Mouse (Mus musculus): ENCODE measurements at regions not wholly inside any gene's neighbourhood (a gene's known extent, or its start where the extent isn't known, plus 50 kb on each side); places are given as distances from the start of the nearest gene placed in this dataset.

DNA sequence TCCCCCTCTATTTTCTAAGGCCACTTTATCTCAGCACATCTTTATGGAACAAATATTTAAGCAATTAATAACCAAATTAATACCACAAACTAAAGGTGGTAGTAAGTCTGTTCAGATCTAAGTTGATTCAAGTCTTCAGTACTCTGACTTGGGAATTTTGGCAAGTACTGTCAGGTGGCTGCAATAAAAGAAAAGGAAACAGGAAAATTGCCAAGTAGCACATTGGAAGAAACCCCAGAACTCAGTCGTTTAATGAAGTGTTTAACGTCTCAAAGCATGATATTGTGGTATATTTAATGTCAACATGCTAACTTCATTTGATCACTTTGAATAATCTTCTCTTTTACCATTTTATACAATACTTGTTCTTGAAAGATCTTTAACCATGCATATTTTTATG, 142.2 kb downstream of the Gm11146 start:
- no peaks in the 10 kb centered on the region for H3K4me1 ChIP-seq (ENCODE audit: control insufficient read depth, insufficient read depth, low read length)
- H3K27ac ChIP-seq (ENCODE audit: insufficient read depth, low read length): no peak overlapping the region
- DNase-seq: no peak
- TF ChIP-seq POLR2A (IDR thresholded peaks at IDR 0.05; ENCODE audit: borderline replicate concordance, insufficient read depth, low read length) (no peak), CTCF (IDR thresholded peaks at IDR 0.05; ENCODE audit: borderline replicate concordance, insufficient read depth, low read depth, low read length) (no peak)
- no peak overlapping the region for H3K4me3 ChIP-seq (replicated peaks; ENCODE audit: insufficient read depth, low read depth, low read length)
- H3K27me3 ChIP-seq (ENCODE audit: control insufficient read depth, insufficient read depth, low read length): no peaks in the 10 kb centered on the region
- WGBS: 14% methylated on average over 2 of the region's 2 CpGs

DNA sequence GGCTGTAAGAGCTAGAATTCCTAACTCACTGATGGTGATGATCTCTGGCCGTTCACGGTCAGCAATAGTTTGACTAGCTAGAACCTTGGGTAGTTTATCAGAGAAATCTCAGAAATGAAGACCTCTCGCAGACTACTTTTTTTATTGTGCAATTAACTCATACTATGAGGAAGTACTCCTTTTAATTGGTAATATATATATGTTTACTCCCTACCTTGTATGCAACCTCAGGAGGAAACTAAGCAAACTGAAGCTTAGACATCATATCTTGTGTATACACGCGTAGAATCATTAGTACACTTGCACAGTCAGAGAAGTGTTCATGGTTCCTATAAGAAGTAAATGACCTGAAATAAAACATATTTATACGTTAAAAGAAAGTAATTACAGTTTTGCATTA, 157.2 kb downstream of the Gm11146 start:
- DNase-seq: no peak
- TF ChIP-seq CTCF (IDR thresholded peaks at IDR 0.05; ENCODE audit: borderline replicate concordance, insufficient read depth, low read depth, low read length) (no peak), POLR2A (IDR thresholded peaks at IDR 0.05; ENCODE audit: borderline replicate concordance, insufficient read depth, low read length) (no peak)
- H3K27me3 ChIP-seq (ENCODE audit: control insufficient read depth, insufficient read depth, low read length): no peaks in the 10 kb centered on the region
- no peak overlapping the region for H3K27ac ChIP-seq (ENCODE audit: insufficient read depth, low read length)
- peaks cover 3% of the 10 kb centered on the region; the same call in 1 of the 2 replicates for H3K4me1 ChIP-seq (ENCODE audit: control insufficient read depth, insufficient read depth, low read length)
- no peak overlapping the region for H3K4me3 ChIP-seq (replicated peaks; ENCODE audit: insufficient read depth, low read depth, low read length)
- 96% methylated on average over 6 of the region's 6 CpGs for whole genome bisulfite sequencing

DNA sequence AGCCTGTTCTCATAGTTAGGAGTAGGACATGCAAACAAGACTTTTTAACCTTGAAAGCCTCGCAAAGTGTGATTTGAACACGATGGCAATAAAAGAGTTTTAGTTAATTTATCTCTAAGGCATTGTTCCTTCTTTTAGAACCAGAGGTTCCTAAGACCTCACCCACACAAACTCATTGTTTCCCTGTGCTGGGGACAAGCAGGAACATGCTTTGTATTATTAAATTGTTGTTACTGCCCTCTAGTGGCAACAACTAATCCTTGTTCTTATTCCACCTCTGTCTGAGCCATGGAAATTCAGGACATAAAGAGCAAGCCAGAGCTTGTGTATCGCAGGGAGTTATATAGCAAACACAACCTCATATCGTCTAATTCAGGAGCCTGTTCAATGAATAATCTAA, 157.9 kb downstream of the Gm11146 start:
- no peak; the same call in 1 of the 2 replicates for TF ChIP-seq CTCF (IDR thresholded peaks at IDR 0.05; ENCODE audit: borderline replicate concordance, insufficient read depth, low read depth, low read length)
- whole genome bisulfite sequencing: 33% methylated on average over 4 of the region's 4 CpGs
- DNase-seq: peak; percentile 21 to 67
- Histone ChIP-seq H3K4me3 (replicated peaks; ENCODE audit: insufficient read depth, low read depth, low read length) (no peak overlapping the region), H3K27ac (ENCODE audit: insufficient read depth, low read length) (no peak overlapping the region), H3K4me1 (ENCODE audit: control insufficient read depth, insufficient read depth, low read length) (peaks cover 3% of the 10 kb centered on the region; the same call in 1 of the 2 replicates), H3K27me3 (ENCODE audit: control insufficient read depth, insufficient read depth, low read length) (no peaks in the 10 kb centered on the region)

- DNase-seq: no peak
- Histone ChIP-seq H3K4me1 (ENCODE audit: control insufficient read depth, insufficient read depth, low read length) (peaks cover 3% of the 10 kb centered on the region; the same call in 1 of the 2 replicates), H3K27me3 (ENCODE audit: control insufficient read depth, insufficient read depth, low read length) (no peaks in the 10 kb centered on the region), H3K27ac (ENCODE audit: insufficient read depth, low read length) (no peak overlapping the region), H3K4me3 (replicated peaks; ENCODE audit: insufficient read depth, low read depth, low read length) (no peak overlapping the region)
- no peak for TF ChIP-seq CTCF (IDR thresholded peaks at IDR 0.05; ENCODE audit: borderline replicate concordance, insufficient read depth, low read depth, low read length)
- no peak for TF ChIP-seq POLR2A (IDR thresholded peaks at IDR 0.05; ENCODE audit: borderline replicate concordance, insufficient read depth, low read length)
- 95% methylated on average over 5 of the region's 5 CpGs for WGBS
Measured at GRCm38 (mm10) chr16:77443318-77443717, 158.6 kb downstream of the Gm11146 start.

DNA sequence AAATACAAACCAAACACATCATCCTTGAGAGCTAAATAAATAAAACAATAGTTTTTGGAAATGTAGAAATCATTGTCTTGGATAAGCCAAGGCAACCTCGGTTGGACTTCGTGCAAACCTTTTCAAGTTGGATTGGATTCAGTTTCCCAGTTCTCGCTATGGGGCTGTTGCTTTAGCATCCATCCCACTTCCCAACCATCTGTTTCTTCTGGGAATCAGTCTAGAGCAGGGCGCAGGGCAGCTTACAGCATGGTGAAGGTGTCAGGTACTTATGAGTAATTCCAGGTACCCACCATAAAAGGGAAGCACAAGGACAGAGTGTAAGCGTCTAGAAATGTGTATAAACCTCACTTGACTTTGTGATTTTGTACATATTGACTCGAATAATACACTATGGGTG, 159.0 kb downstream of the Gm11146 start:
- no peaks in the 10 kb centered on the region for H3K27me3 ChIP-seq (ENCODE audit: control insufficient read depth, insufficient read depth, low read length)
- DNase-seq: peak in 1 of 2 experiments; percentile 50
- no peak overlapping the region for H3K27ac ChIP-seq (ENCODE audit: insufficient read depth, low read length)
- peaks cover 3% of the 10 kb centered on the region; the same call in 1 of the 2 replicates for H3K4me1 ChIP-seq (ENCODE audit: control insufficient read depth, insufficient read depth, low read length)
- 53% methylated on average over 6 of the region's 6 CpGs for WGBS
- no peak overlapping the region for H3K4me3 ChIP-seq (replicated peaks; ENCODE audit: insufficient read depth, low read depth, low read length)
- TF ChIP-seq POLR2A (IDR thresholded peaks at IDR 0.05; ENCODE audit: borderline replicate concordance, insufficient read depth, low read length) (no peak), CTCF (IDR thresholded peaks at IDR 0.05; ENCODE audit: borderline replicate concordance, insufficient read depth, low read depth, low read length) (no peak)

- Histone ChIP-seq H3K4me3 (replicated peaks; ENCODE audit: insufficient read depth, low read depth, low read length) (no peak overlapping the region), H3K27me3 (ENCODE audit: control insufficient read depth, insufficient read depth, low read length) (no peaks in the 10 kb centered on the region), H3K4me1 (ENCODE audit: control insufficient read depth, insufficient read depth, low read length) (no peaks in the 10 kb centered on the region), H3K27ac (ENCODE audit: insufficient read depth, low read length) (no peak overlapping the region)
- TF ChIP-seq CTCF (IDR thresholded peaks at IDR 0.05; ENCODE audit: borderline replicate concordance, insufficient read depth, low read depth, low read length): no peak
- TF ChIP-seq POLR2A (IDR thresholded peaks at IDR 0.05; ENCODE audit: borderline replicate concordance, insufficient read depth, low read length): no peak
- 71% methylated on average over 4 of the region's 4 CpGs for WGBS
- DNase-seq: no peak
Measured at GRCm38 (mm10) chr16:77431345-77431744, 170.5 kb downstream of the Gm11146 start.

- no peaks in the 10 kb centered on the region for H3K27me3 ChIP-seq (ENCODE audit: control insufficient read depth, insufficient read depth, low read length)
- WGBS: 56% methylated on average over 12 of the region's 12 CpGs
- H3K4me1 ChIP-seq (ENCODE audit: control insufficient read depth, insufficient read depth, low read length): no peaks in the 10 kb centered on the region; the same call in 1 of the 2 replicates
- H3K27ac ChIP-seq (ENCODE audit: insufficient read depth, low read length): peak overlapping the region; percentile 46; the same call in 1 of the 2 replicates
- no peak overlapping the region for H3K4me3 ChIP-seq (replicated peaks; ENCODE audit: insufficient read depth, low read depth, low read length)
- DNase-seq: no peak
- TF ChIP-seq CTCF (IDR thresholded peaks at IDR 0.05; ENCODE audit: borderline replicate concordance, insufficient read depth, low read depth, low read length): no peak
- TF ChIP-seq POLR2A (IDR thresholded peaks at IDR 0.05; ENCODE audit: borderline replicate concordance, insufficient read depth, low read length): no peak
Measured at GRCm38 (mm10) chr16:77422385-77423363, 179.2 kb downstream of the Gm11146 start.

DNA sequence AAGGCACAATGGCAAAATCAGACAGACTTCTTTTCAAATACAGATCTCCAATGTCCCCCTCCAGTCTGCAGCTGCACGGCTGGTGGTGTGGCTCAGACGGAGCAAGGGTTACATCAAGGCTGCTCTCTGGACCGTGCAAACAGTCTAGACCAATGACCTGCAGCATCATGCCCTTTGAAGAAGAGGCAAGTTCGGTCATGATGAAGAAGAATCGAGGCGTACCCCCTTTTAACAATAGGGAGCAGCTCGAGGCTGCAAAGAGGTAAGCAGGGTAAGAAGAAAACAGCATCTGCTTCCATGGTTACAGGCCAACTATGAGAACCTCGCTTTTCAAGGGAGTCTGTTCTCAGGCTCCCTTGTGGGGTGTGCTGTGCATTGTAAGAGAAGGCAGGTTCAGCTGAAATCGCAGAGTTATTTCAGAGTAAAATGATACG, 180.3 kb downstream of the Gm11146 start:
- Histone ChIP-seq H3K4me1 (ENCODE audit: control insufficient read depth, insufficient read depth, low read length) (no peaks in the 10 kb centered on the region; the same call in 1 of the 2 replicates), H3K27me3 (ENCODE audit: control insufficient read depth, insufficient read depth, low read length) (no peaks in the 10 kb centered on the region), H3K27ac (ENCODE audit: insufficient read depth, low read length) (peak overlapping the region; percentile 84), H3K4me3 (replicated peaks; ENCODE audit: insufficient read depth, low read depth, low read length) (peak overlapping the region; percentile 41)
- 25% methylated on average over 10 of the region's 10 CpGs for whole genome bisulfite sequencing
- no peak for TF ChIP-seq CTCF (IDR thresholded peaks at IDR 0.05; ENCODE audit: borderline replicate concordance, insufficient read depth, low read depth, low read length)
- no peak for TF ChIP-seq POLR2A (IDR thresholded peaks at IDR 0.05; ENCODE audit: borderline replicate concordance, insufficient read depth, low read length)
- DNase-seq: peak; percentile 30 to 50
